31 mouse cellular contexts compared by ENCODE assay signal in genomic region chr2:45675776-45676175, GRCm38 (mm10).
"Had no signal": no experiment of that assay in that cellular context is flagged by ENCODE, and none has a peak within 500 bp of the region (broad histone marks: within the 10 kb centered on the region; RNA-seq: fewer than 3 reads in every experiment).

No protein-coding gene starts in this region.

- ATAC-seq: liver, embryonic 12.5 days; liver, postnatal 0 days; lung, postnatal 0 days; midbrain, embryonic 15.5 days; midbrain, embryonic 16.5 days had no signal

- H3K27me3 ChIP-seq: limb, embryonic 12.5 days; limb, embryonic 13.5 days; limb, embryonic 15.5 days; liver, embryonic 12.5 days; liver, embryonic 13.5 days; liver, embryonic 15.5 days; lung, embryonic 15.5 days; megakaryocyte, embryonic 14.5 days; midbrain, embryonic 12.5 days; midbrain, embryonic 15.5 days; neural tube, embryonic 12.5 days had no signal

- H3K36me3 ChIP-seq: limb, embryonic 10.5 days; limb, embryonic 12.5 days; limb, embryonic 13.5 days; limb, embryonic 15.5 days; liver, embryonic 12.5 days; liver, embryonic 13.5 days; liver, embryonic 15.5 days; lung, embryonic 15.5 days; midbrain, embryonic 10.5 days; midbrain, embryonic 12.5 days; midbrain, embryonic 15.5 days; neural tube, embryonic 12.5 days had no signal

- H3K4me3 ChIP-seq: left cerebral cortex, adult 2 months; limb, embryonic 10.5 days; limb, embryonic 12.5 days; limb, embryonic 13.5 days; limb, embryonic 15.5 days; liver, embryonic 12.5 days; liver, embryonic 13.5 days; liver, embryonic 15.5 days; lung, embryonic 15.5 days; megakaryocyte, embryonic 14.5 days; midbrain, embryonic 10.5 days; midbrain, embryonic 12.5 days; midbrain, embryonic 15.5 days; myocyte; neural tube, embryonic 12.5 days had no signal

- H3K27ac ChIP-seq: left cerebral cortex, adult 2 months; limb, embryonic 10.5 days; limb, embryonic 12.5 days; limb, embryonic 13.5 days; limb, embryonic 15.5 days; liver, embryonic 12.5 days; liver, embryonic 13.5 days; liver, embryonic 14.5 days; liver, embryonic 15.5 days; lung, embryonic 15.5 days; macrophage; midbrain, embryonic 10.5 days; midbrain, embryonic 12.5 days; midbrain, embryonic 15.5 days; neural tube, embryonic 12.5 days had no signal

- H3K4me1 ChIP-seq: liver, embryonic 12.5 days; liver, embryonic 13.5 days; liver, embryonic 15.5 days; megakaryocyte, embryonic 14.5 days; midbrain, embryonic 10.5 days; midbrain, embryonic 15.5 days; neural tube, embryonic 12.5 days had no signal

- H3K4me2 ChIP-seq: limb, embryonic 12.5 days; limb, embryonic 13.5 days; limb, embryonic 15.5 days; liver, embryonic 11.5 days; liver, embryonic 12.5 days; liver, embryonic 13.5 days; liver, embryonic 15.5 days; lung, embryonic 14.5 days; lung, embryonic 15.5 days; midbrain, embryonic 12.5 days; midbrain, embryonic 15.5 days; neural tube, embryonic 12.5 days had no signal

- H3K9me3 ChIP-seq: limb, embryonic 10.5 days; limb, embryonic 12.5 days; limb, embryonic 13.5 days; limb, embryonic 15.5 days; liver, embryonic 12.5 days; liver, embryonic 13.5 days; liver, embryonic 15.5 days; lung, embryonic 15.5 days; megakaryocyte, embryonic 14.5 days; midbrain, embryonic 10.5 days; midbrain, embryonic 12.5 days; midbrain, embryonic 15.5 days; neural tube, embryonic 12.5 days had no signal

- DNase-seq: left cerebral cortex, postnatal 4 days; liver; liver, embryonic 13.5 days; liver, postnatal 0 days; lung, adult 18-20 months; lung, adult 2 months; lung, embryonic 14.5 days; lung, postnatal 10 days; lung, postnatal 14 days; lung, postnatal 36 days; lung, postnatal 4 days; midbrain, embryonic 14.5 days had no signal

- H3K9ac ChIP-seq: limb, embryonic 12.5 days; limb, embryonic 13.5 days; limb, embryonic 15.5 days; liver, embryonic 12.5 days; liver, embryonic 13.5 days; liver, embryonic 14.5 days; liver, embryonic 15.5 days; liver, postnatal 0 days; lung, embryonic 14.5 days; lung, embryonic 15.5 days; midbrain, embryonic 12.5 days; midbrain, embryonic 15.5 days; neural tube, embryonic 12.5 days had no signal
